Mouse (Mus musculus) midbrain, embryonic 13.5 days (tissue): ENCODE measurements around the gene Slc4a5. TPM values are rescaled to one million over a fixed set of nuclear protein-coding genes. Genes with fewer than 3 reads are reported as not detected.

Experiments used
- ATAC-seq: fragments of 200-750 bp; cut with Nextera tagmentation; 2 replicates; pipeline ENCODE4 v1.8.0; 2017; ENCODE audit warnings: mild to moderate bottlenecking, moderate TSS enrichment, moderate library complexity
- H3K27ac ChIP-seq: fragments of 300-500 bp; sonication (generic); 2 replicates; pipeline ENCODE4 v1.5.1; 2015; ENCODE audit warnings: inconsistent platforms, mild to moderate bottlenecking, moderate library complexity
- H3K27me3 ChIP-seq: fragments of 300-500 bp; sonication (generic); 2 replicates; pipeline ENCODE4 v1.6.1; 2015; ENCODE audit warnings: mild to moderate bottlenecking, inconsistent platforms
- H3K36me3 ChIP-seq: fragments of 300-500 bp; sonication (generic); 2 replicates; pipeline ENCODE4 v1.6.1; 2015; ENCODE audit warnings: mild to moderate bottlenecking, inconsistent platforms
- H3K4me1 ChIP-seq: fragments of 300-500 bp; sonication (generic); replicated peaks from 2 replicates; pipeline ENCODE4 v1.6.1; 2015; ENCODE audit warnings: inconsistent platforms
- H3K4me2 ChIP-seq: fragments of 300-500 bp; sonication (generic); replicated peaks from 2 replicates; pipeline ENCODE4 v1.6.1; 2015; ENCODE audit warnings: moderate library complexity, mild to moderate bottlenecking, inconsistent platforms
- H3K4me3 ChIP-seq: fragments of 300-500 bp; sonication (generic); replicated peaks from 2 replicates; pipeline ENCODE4 v1.5.1; 2015; ENCODE audit warnings: mild to moderate bottlenecking, inconsistent platforms
- H3K9ac ChIP-seq: fragments of 300-500 bp; sonication (generic); replicated peaks from 2 replicates; pipeline ENCODE4 v1.6.1; 2015; ENCODE audit warnings: mild to moderate bottlenecking, inconsistent platforms
- H3K9me3 ChIP-seq: fragments of 300-500 bp; sonication (generic); 2 replicates; pipeline ENCODE4 v1.6.1; 2016; ENCODE audit warnings: mild to moderate bottlenecking, inconsistent platforms
- WGBS: fragments of 180-500 bp; shearing (Covaris S2); methylation state at CpG from one replicate; pipeline ENCODE4 v1.1.7; 2015; 5-methylcytosine and 5-hydroxymethylcytosine counted together
- polyA plus RNA-seq: library from polyadenylated mRNA; unstranded; fragments of >200 nt; fragmentation: Nextera tagmentation; extraction: Ambion mirVana; gene quantifications from 2 replicates; pipeline ENCODE4 v1.2.1, GENCODE M21; 2015

Gene Slc4a5
- polyA plus RNA-seq, 1 experiment from 2014 or later, result 0.48 TPM

DNA sequence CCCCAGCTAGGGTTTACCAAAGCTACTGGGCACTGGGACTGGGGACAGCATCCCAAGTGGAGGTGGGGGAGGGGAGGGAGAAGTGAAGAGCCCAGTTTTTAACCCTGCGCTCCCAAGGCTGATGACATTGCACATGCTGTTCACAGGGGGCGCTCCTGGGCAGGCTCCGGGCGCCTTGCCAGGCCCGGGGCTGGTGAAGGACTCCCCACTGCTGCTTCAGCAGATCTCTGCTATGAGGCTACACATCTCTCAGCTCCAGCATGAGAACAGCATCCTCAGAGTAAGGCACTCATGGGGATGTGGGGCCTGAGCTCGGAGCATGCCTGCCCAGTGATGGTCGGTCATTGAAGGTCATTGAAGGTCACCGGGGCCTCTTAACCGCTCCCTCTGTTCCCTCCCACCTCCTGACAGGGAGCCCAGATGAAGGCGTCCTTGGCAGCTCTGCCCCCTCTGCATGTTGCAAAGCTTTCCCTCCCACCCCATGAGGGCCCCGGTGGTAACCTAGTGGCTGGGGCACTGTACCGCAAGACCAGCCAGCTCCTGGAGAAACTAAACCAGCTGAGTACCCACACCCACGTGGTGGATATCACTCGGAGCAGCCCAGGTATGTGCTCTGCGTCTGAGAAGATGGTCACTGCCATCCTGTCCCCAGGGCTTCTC is 22.2 kb upstream of the Slc4a5 start:
- no peaks in the 10 kb centered on the region for H3K4me1 ChIP-seq
- H3K27me3 ChIP-seq, result no peaks in the 10 kb centered on the region
- WGBS, result 50% methylated on average over 15 of the region's 15 CpGs
- no peak overlapping the region for H3K9ac ChIP-seq
- no peaks in the 10 kb centered on the region for H3K9me3 ChIP-seq
- no peak overlapping the region for H3K4me3 ChIP-seq
- no peak overlapping the region for H3K4me2 ChIP-seq
- H3K27ac ChIP-seq, result no peak overlapping the region
- peaks cover 93% of the 10 kb centered on the region for H3K36me3 ChIP-seq
- peak; percentile 34; the same call in 1 of the 2 replicates for ATAC-seq

DNA sequence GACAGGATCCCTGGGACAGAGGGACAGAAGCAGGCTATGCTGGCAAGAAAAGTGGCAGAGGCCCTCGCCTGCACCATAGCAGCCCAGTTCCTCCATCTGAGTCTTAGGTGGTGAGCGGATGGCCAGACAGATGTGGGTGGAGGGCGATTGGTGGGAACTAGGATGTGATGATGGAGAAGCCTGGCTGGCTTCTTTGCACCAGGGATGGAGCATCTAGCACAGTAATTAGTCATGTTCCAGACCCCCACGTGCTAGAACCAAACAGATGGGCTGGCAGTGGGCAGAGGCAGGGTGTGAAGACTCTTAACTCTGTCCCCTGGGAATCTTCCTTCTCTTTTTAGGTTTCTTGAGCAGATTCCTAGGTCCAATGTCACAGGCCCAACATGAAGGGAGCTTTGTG is 16.3 kb upstream of the Slc4a5 start:
- Histone ChIP-seq H3K9ac (no peak overlapping the region), H3K27me3 (no peaks in the 10 kb centered on the region), H3K4me1 (no peaks in the 10 kb centered on the region), H3K4me3 (no peak overlapping the region), H3K9me3 (no peaks in the 10 kb centered on the region), H3K27ac (no peak overlapping the region), H3K36me3 (peaks cover 34% of the 10 kb centered on the region), H3K4me2 (no peak overlapping the region)
- 85% methylated on average over 4 of the region's 4 CpGs for WGBS
- ATAC-seq, result no peak

DNA sequence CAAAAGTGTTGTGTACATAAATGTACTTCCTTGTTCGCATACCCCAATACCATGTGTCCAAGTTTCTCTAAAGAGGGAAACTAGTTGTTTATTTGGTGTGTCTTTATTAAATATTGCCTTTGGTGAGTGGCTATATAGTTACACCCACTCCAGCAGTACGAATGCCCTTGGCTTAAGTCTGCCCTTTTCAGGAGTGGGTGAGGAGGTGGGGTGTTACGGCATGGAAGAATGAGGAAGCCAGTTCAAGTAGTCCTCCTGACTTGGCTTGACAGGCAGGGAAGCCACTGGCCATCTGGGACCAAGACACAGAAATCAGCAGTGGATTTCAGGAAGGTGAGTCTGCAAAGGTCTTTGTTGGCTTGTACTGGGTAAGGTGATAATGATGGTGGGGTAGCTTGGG is 13.8 kb upstream of the Slc4a5 start:
- ATAC-seq, result no peak
- H3K9ac ChIP-seq, result no peak overlapping the region
- H3K9me3 ChIP-seq, result no peaks in the 10 kb centered on the region
- H3K27me3 ChIP-seq, result no peaks in the 10 kb centered on the region
- H3K27ac ChIP-seq, result no peak overlapping the region
- peaks cover 9% of the 10 kb centered on the region for H3K4me1 ChIP-seq
- H3K4me3 ChIP-seq, result no peak overlapping the region
- H3K36me3 ChIP-seq, result peaks cover 10% of the 10 kb centered on the region
- WGBS, result 95% methylated on average over 3 of the region's 3 CpGs
- no peak overlapping the region for H3K4me2 ChIP-seq

DNA sequence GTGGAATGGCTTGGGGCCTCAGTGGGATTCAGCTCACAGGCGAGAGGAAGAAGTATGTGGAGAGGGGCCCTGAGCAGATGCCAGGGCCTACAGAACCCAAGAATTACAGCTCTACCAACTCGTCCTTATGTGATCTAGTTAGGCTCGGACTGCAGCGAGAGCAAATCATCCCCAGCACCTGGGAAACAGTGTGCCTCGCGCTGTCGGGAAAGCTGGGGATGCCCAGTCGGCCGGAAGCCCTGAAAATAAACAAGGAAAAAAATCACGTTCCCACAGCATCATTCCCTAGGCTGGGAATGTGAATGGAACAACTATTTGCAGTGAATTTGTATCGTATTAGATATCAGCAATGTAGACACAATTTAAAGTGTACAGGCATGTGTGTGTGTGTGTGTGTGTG is 13.3 kb upstream of the Slc4a5 start:
- Histone ChIP-seq H3K4me3 (no peak overlapping the region), H3K27me3 (no peaks in the 10 kb centered on the region), H3K4me1 (peaks cover 11% of the 10 kb centered on the region), H3K36me3 (0 out of 2 replicates have a peak, but pooled peaks cover 7% of the 10 kb centered on the region), H3K9ac (no peak overlapping the region), H3K9me3 (no peaks in the 10 kb centered on the region), H3K4me2 (no peak overlapping the region), H3K27ac (no peak overlapping the region)
- 84% methylated on average over 11 of the region's 11 CpGs for WGBS
- no peak for ATAC-seq

DNA sequence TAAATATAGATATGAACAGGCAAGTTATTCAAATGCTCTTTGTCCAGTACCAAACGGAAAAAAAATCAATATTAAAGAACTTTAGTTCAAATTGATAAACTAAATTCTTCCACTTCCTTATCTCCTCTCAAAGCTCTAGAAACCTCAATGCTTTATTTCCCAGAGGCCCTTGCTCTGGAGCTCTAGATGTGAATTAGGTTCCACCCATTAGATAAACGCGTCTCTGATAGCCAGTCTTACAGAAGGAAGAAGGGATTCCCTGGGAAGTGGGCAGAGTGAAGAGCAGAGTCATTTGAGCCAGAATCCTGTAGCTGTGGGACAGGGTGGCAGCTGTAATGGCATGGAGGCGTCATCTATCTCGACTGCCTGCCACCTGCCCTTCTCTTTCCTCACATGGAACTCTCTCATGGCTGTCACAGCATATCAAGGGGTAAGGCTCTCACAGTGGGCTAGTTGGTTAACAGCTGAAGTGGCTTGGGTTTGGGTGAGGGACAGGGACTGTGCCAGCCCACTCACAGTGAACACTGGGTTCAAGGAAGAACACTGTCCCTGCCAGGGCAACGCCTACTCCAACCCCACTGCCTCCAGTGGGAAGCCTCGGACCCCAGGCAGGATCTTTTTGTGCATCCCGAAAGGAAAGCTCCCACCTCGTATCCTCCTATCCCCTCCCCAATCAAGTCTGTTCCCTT is 12.1 kb upstream of the Slc4a5 start:
- Histone ChIP-seq H3K27ac (no peak overlapping the region), H3K4me1 (peaks cover 18% of the 10 kb centered on the region), H3K4me2 (no peak overlapping the region), H3K9me3 (no peaks in the 10 kb centered on the region), H3K9ac (no peak overlapping the region), H3K36me3 (no peaks in the 10 kb centered on the region), H3K4me3 (no peak overlapping the region), H3K27me3 (no peaks in the 10 kb centered on the region)
- 68% methylated on average over 9 of the region's 9 CpGs for WGBS
- ATAC-seq, result no peak

DNA sequence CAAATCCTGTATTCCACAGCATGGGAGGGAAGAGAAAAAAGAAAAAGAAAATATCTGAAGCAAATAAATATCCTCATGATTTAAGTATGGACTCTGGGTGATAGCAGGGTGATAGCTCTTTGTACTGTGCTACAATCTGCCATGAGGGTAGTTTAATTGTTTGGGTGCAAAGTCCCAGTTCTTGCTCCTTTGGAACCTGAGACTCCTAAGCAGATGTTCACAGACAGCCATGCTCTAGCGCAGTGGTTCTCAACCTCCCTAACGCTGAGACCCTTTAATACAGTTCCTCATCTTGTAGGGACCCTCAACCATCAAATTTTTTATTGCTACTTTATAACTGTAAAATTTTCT is 11.6 kb upstream of the Slc4a5 start:
- whole genome bisulfite sequencing, result 91% methylated on average over 2 of the region's 2 CpGs
- Histone ChIP-seq H3K9me3 (no peaks in the 10 kb centered on the region), H3K4me1 (peaks cover 19% of the 10 kb centered on the region), H3K27me3 (no peaks in the 10 kb centered on the region), H3K4me2 (no peak overlapping the region), H3K4me3 (no peak overlapping the region), H3K36me3 (no peaks in the 10 kb centered on the region), H3K27ac (no peak overlapping the region), H3K9ac (no peak overlapping the region)
- ATAC-seq, result no peak

DNA sequence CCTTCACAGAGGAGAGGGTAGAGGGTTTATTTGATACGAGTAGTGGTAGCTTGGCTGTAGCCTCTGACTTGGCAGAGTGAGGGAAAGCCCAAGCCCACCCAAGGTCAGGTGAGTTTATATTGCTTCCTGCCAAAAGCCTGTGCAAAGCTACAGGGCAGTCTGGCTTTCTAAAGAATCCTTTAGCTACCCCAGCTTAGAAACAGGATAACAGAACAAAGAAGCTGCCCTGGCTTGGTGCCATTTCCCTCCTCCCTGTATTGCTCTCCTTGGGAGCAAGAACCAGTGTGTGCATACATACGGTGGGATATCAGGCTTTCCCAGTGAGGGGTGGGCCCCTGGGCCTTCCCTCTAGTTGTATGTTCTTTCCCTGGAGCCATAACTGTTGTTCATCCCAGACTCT is 9.1 kb upstream of the Slc4a5 start:
- 42% methylated on average over 2 of the region's 2 CpGs for WGBS
- H3K27me3 ChIP-seq, result no peaks in the 10 kb centered on the region
- peak overlapping the region; percentile 12; the same call in 1 of the 2 replicates for H3K27ac ChIP-seq

DNA sequence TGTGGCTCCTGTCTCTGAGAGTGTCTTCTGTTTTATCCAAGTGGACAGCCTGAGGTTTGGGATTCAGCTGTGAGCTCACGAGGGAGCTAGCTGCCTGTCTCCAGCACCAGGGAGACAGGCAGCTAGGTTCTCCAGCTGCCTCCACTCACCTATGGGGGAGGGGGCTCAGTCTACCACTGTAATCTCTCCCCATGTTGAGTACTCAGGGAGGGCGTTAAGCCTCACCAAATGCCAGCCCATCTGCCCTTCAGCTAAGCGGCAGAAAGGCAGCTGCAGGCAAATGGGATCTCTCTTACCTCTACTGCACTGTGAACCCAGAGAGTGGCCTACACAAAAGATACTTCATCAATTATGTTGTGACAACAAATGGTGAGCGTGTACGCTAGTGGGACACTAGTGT is 8.1 kb upstream of the Slc4a5 start:
- Histone ChIP-seq H3K9ac (no peak overlapping the region), H3K9me3 (no peaks in the 10 kb centered on the region), H3K27ac (peak overlapping the region; percentile 41; the same call in 1 of the 2 replicates), H3K4me1 (peaks cover 23% of the 10 kb centered on the region), H3K4me2 (no peak overlapping the region), H3K27me3 (no peaks in the 10 kb centered on the region), H3K4me3 (no peak overlapping the region), H3K36me3 (no peaks in the 10 kb centered on the region)
- ATAC-seq, result peak; percentile 43; the same call in 1 of the 2 replicates
- WGBS, result 25% methylated on average over 5 of the region's 5 CpGs

More for the DNA sequence above, 9.1 kb upstream of the Slc4a5 start:
- no peaks in the 10 kb centered on the region for H3K36me3 ChIP-seq
- H3K9ac ChIP-seq, result no peak overlapping the region
- H3K4me3 ChIP-seq, result no peak overlapping the region
- no peak overlapping the region for H3K4me2 ChIP-seq
- no peaks in the 10 kb centered on the region for H3K9me3 ChIP-seq
- ATAC-seq, result no peak
- peaks cover 21% of the 10 kb centered on the region for H3K4me1 ChIP-seq

DNA sequence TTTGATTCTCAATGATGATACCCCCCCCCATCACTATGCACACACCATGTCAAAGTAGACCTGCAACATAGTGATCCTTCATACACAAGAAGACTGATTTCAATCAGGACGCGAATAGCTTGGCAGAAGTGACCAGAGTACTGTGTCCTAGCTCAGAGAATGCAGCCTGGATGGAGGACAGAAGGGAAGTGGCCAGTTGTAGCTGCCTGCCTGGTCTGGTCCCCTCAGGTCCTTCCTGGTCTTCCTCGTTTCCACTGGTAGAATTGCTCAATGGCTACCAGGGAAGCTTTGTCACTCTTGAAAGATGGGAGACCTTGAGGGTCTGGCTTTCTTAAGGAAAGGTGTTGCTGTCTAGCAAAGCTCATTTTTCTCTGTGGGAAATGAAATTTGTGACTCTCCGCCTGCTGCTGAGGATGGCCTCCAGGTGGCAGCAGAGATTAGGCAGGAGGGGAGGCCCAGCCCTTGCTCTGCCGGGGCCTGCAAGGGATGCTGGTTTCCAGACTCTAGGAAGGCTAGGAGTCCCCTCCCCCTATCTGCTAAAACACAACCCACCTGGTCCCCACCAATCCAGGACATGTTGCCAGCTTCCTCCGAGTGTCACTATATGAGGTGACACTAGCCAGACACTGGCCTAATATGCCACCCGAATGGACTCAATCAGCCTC is 4.5 kb upstream of the Slc4a5 start:
- peaks cover 20% of the 10 kb centered on the region for H3K4me1 ChIP-seq
- H3K36me3 ChIP-seq, result no peaks in the 10 kb centered on the region
- H3K27ac ChIP-seq, result no peak overlapping the region
- no peaks in the 10 kb centered on the region for H3K9me3 ChIP-seq
- H3K9ac ChIP-seq, result no peak overlapping the region
- no peak overlapping the region for H3K4me3 ChIP-seq
- H3K27me3 ChIP-seq, result no peaks in the 10 kb centered on the region
- WGBS, result 14% methylated on average over 7 of the region's 7 CpGs
- peak; percentile 89 for ATAC-seq
- no peak overlapping the region for H3K4me2 ChIP-seq

DNA sequence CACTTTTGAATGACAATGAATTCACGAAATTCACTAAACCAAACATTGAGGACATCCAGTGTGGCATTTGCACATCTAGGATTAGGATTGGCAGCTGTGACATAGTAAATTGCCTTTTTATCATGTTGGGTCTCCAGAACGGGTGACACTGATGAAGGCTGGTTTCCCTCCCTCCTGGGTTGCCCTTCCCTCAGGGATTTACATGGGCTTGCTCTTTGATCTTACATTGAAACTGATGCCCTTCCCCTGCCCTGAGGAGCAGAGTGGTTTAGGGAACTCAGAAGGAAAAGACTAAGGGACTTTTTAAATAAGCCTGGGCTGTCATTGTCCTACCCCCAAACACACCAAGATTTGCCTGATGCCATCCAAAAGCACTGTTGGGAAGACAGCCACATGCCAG is 11.9 kb downstream of the Slc4a5 start:
- Histone ChIP-seq H3K4me3 (no peak overlapping the region), H3K4me1 (peaks cover 11% of the 10 kb centered on the region), H3K27me3 (peaks cover 38% of the 10 kb centered on the region), H3K4me2 (no peak overlapping the region), H3K27ac (no peak overlapping the region), H3K9me3 (no peaks in the 10 kb centered on the region), H3K9ac (no peak overlapping the region), H3K36me3 (no peaks in the 10 kb centered on the region)
- ATAC-seq, result no peak
- 32% methylated on average over 2 of the region's 2 CpGs for WGBS

DNA sequence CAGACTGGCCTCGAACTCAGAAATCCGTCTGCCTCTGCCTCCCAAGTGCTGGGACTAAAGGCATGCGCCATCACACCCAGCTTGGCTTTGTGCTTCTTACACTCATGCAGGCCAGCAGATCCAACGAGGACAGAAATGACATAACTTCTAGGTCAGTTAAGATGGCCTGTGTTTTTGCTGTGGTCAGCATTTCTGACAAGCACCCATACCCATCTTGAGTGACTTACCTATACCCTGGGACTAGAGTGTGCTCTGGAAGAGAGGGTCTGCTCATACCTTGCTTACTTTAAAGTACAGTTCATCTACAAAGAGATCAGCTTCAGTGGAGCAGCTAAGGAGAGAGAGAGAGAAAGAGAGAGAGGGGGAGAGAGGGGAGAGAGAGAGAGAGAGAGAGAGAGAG is 13.7 kb downstream of the Slc4a5 start:
- no peaks in the 10 kb centered on the region for H3K36me3 ChIP-seq
- peaks cover 20% of the 10 kb centered on the region for H3K4me1 ChIP-seq
- no peak overlapping the region for H3K27ac ChIP-seq
- H3K9me3 ChIP-seq, result no peaks in the 10 kb centered on the region
- H3K4me2 ChIP-seq, result no peak overlapping the region
- H3K4me3 ChIP-seq, result no peak overlapping the region
- H3K9ac ChIP-seq, result no peak overlapping the region
- ATAC-seq, result no peak
- H3K27me3 ChIP-seq, result peaks cover 53% of the 10 kb centered on the region
- 67% methylated on average over 4 of the region's 4 CpGs for WGBS

DNA sequence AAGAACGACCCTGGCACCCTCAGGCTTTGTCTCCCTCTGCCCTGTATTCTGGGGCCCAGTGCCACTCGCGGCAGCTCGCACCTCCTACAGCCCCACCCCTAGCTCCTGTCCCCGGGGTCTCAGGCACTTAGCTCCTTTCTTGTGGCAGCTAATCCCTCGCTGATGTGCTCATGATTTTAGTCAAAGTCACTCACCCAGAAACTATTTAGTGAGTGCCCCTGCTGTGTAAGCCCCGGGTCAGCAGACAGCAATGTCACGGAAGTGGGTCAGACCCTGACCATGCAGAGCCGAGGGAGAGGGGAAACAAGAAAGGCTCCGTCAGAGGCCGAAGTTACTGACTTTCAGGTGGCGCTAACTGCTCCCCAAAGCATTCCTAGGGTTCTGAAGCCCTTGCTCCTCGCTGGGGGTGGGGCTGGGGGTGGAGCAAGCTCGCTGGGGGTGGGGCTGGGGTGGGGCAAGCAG is 14.7 kb downstream of the Slc4a5 start:
- H3K27me3 ChIP-seq, result peaks cover 61% of the 10 kb centered on the region
- peak overlapping the region; percentile 31 for H3K4me2 ChIP-seq
- 1% methylated on average over 14 of the region's 14 CpGs for WGBS
- peak overlapping the region; percentile 2; the same call in 1 of the 2 replicates for H3K4me3 ChIP-seq
- H3K36me3 ChIP-seq, result no peaks in the 10 kb centered on the region
- H3K9me3 ChIP-seq, result no peaks in the 10 kb centered on the region
- H3K27ac ChIP-seq, result no peak overlapping the region
- H3K4me1 ChIP-seq, result peaks cover 20% of the 10 kb centered on the region
- ATAC-seq, result peak; percentile 65
- H3K9ac ChIP-seq, result no peak overlapping the region
